Mouse (Mus musculus) hindbrain, embryonic 10.5 days (tissue): Measurements from ENCODE around the gene R3hdm2. TPM values are rescaled to one million over a fixed set of nuclear protein-coding genes. Genes with fewer than 3 reads are reported as not detected.

Experiments used
- DNase-seq: peaks from one replicate; pipeline ENCODE4 v3.0.0-alpha.2; 2017; ENCODE audit warnings: low spot score
- H3K27ac ChIP-seq: fragments of 300-500 bp; sonication (generic); 2 replicates; pipeline ENCODE4 v1.5.1; 2016; ENCODE audit warnings: mild to moderate bottlenecking, moderate library complexity
- H3K27me3 ChIP-seq: fragments of 300-500 bp; sonication (generic); 2 replicates; pipeline ENCODE4 v1.6.1; 2016; ENCODE audit warnings: mild to moderate bottlenecking; ENCODE audit not compliant: poor library complexity, insufficient read depth, severe bottlenecking
- H3K36me3 ChIP-seq: fragments of 300-500 bp; sonication (generic); 2 replicates; pipeline ENCODE4 v1.6.1; 2016; ENCODE audit warnings: mild to moderate bottlenecking, moderate library complexity
- H3K4me1 ChIP-seq: fragments of 300-500 bp; sonication (generic); replicated peaks from 2 replicates; pipeline ENCODE4 v1.6.1; 2016; ENCODE audit warnings: mild to moderate bottlenecking
- H3K4me3 ChIP-seq: fragments of 300-500 bp; sonication (generic); 2 replicates; pipeline ENCODE4 v1.5.1; 2016; ENCODE audit warnings: mild to moderate bottlenecking, moderate library complexity
- H3K9me3 ChIP-seq: fragments of 300-500 bp; sonication (generic); 2 replicates; pipeline ENCODE4 v1.6.1; 2016; ENCODE audit warnings: mild to moderate bottlenecking, moderate library complexity
- WGBS: fragments of 180-500 bp; shearing (Covaris S2); methylation state at CpG from one replicate; pipeline ENCODE4 v1.1.7; 2016; 5-methylcytosine and 5-hydroxymethylcytosine counted together
- polyA plus RNA-seq: library from polyadenylated mRNA; unstranded; fragments of >200 nt; fragmentation: Nextera tagmentation; extraction: Ambion mirVana; gene quantifications from 2 replicates; pipeline ENCODE4 v1.2.1, GENCODE M21; 2016

Gene R3hdm2
- polyA plus RNA-seq, 1 experiment from 2014 or later = 35.5 TPM

DNA sequence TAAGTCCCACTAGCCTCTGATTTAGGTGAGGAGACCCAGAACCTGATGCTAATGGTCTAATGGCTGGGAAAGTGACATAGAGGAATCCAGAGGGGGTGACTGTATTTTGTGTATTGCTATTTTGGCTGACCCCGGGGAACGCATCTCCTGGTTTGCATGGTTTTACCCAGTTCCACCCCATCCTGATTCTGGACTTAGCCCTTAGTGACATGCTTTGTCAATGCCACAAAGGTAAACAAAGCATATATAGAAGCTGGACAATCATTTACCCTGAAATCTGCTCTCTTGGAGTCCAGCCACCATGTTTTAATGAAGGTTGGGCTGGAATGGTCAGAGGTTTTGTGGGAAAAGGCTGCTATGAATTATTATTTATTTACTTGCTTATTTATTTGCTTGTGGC is 11.9 kb upstream of the R3hdm2 start:
- Histone ChIP-seq H3K4me3 (no peak overlapping the region), H3K27me3 (no peaks in the 10 kb centered on the region), H3K36me3 (no peaks in the 10 kb centered on the region), H3K9me3 (no peaks in the 10 kb centered on the region), H3K4me1 (peaks cover 27% of the 10 kb centered on the region), H3K27ac (no peak overlapping the region)
- WGBS = 85% methylated on average over 2 of the region's 2 CpGs
- no peak for DNase-seq

DNA sequence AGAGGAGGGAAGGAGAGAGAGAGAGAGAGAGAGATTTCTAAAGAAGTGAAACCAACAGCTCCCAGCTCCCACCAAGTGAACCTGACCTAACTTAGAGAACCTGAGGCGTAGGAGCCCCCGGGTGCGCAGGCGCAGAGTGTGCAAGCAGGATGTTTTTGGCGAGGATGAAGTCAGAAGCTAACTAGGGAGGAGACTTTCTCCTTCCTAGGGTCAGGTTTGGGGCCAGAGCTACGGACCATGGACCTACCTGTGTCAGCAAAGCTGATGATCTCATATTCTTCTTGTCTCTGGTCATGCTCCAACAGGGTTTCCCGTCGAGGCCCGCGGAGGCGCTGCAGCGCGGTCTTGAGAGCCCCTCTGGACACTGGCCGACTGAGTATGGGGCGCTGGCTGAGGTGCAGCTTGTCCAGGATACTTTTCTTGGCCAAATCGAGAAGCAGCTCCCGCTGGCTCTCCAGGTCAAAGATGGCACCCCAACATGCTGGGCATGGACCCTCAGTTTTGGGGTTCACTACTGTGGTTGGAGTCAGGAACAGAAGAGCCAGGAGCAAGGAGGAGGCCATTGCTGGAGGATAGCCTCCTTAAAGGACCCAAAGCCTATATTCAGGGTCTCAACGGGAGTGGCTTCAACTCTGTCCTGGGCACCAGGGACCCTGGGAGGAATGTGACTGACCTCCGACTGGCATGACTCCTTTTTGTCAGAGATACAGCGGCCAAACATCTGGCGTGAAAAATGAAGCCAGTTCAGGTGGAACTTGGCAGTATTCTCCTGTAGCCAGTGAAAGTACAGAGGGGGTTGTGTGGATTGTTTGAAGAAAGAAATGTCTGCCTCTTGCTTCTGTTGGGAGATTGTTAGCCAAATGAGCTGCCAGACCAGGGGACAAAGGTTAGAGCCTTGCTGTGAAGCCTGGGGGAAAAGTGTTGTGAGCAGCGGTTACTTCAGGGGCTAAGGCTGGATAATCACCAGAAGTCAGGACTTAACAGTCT is 10.0 kb upstream of the R3hdm2 start, which contains the start of gene Inhbc:
Gene Inhbc (minus strand): TSS at position 598 of the 987 bp plus-strand sequence.
- Histone ChIP-seq H3K9me3 (no peaks in the 10 kb centered on the region), H3K4me1 (peaks cover 27% of the 10 kb centered on the region), H3K27me3 (no peaks in the 10 kb centered on the region), H3K36me3 (no peaks in the 10 kb centered on the region), H3K4me3 (no peak within 1 kb of the TSS), H3K27ac (no peak within 1 kb of the TSS)
- 73% methylated on average over 22 of the region's 22 CpGs for WGBS
- no peak for DNase-seq

DNA sequence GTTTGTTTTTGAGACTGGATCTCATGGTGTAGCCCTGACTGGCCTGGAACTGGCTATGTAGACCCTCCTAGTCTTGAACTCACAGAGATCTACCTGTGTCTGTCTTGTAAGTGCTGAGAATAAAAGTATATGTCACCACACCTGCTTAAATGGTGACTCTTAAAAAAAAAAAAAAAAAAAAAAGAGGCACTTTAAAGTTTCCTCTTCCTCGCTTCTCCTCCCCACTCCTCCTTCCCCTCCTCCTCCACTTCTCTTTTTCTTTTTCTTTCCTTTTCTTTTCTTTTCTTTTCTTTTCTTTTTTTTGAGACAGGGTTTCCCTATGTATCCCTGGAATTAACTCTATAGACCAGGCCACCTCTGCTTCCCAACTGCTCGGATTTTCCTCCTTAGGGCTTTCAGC is 9.1 kb upstream of the R3hdm2 start:
- H3K4me3 ChIP-seq = no peak overlapping the region
- no peak overlapping the region for H3K27ac ChIP-seq
- peaks cover 27% of the 10 kb centered on the region for H3K4me1 ChIP-seq
- DNase-seq = no peak
- H3K9me3 ChIP-seq = 0 out of 2 replicates have a peak, but pooled peaks cover 2% of the 10 kb centered on the region
- no peaks in the 10 kb centered on the region for H3K36me3 ChIP-seq
- no peaks in the 10 kb centered on the region for H3K27me3 ChIP-seq
- 64% methylated on average over 2 of the region's 2 CpGs for WGBS

DNA sequence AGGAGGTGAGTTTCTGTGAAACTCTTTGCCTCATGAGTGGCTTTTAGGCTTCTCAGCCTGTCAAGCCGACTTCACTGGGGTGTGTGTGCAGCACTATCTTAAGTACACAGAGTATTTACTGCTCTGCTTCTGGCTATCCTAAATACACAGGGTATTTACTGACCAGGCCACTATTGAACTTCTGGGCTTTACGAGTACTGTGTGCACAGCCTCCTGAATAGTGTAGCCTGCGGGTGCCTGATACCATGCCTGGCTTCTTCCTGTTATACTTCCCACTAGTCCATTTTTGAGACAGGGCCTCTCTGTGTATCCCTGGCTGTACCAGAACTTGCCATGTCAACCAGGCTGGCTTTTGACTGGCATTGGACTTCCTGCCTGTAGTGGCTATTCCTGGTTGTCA is 2.4 kb upstream of the R3hdm2 start:
- Histone ChIP-seq H3K27ac (no peak overlapping the region), H3K4me1 (peaks cover 18% of the 10 kb centered on the region), H3K36me3 (no peaks in the 10 kb centered on the region), H3K4me3 (no peak overlapping the region), H3K27me3 (no peaks in the 10 kb centered on the region), H3K9me3 (0 out of 2 replicates have a peak, but pooled peaks cover 4% of the 10 kb centered on the region)
- no peak for DNase-seq
- WGBS = 81% methylated on average over 3 of the region's 3 CpGs

DNA sequence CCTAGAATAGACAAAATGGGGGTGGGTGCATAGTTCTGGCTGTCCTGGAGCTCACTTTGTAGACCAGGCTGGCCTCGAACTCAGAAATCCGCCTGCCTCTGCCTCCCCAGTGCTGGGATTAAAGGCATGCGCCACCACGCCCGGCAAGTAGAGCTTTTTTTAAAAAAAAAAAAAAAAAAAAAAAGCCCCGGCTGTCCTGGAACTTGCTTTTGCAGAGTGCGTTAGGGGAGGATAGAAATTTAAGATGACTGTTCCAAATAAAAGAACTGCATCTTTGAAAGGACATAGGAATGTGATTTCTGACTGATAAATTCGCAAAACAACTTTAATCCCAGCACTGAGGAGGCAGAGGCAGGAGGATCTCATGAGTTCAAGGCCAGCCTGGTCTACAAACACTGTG is 473 bp upstream of the R3hdm2 start:
- 90% methylated on average over 8 of the region's 8 CpGs for WGBS
- Histone ChIP-seq H3K27ac (peak overlapping the region; percentile 95), H3K4me1 (peaks cover 18% of the 10 kb centered on the region), H3K27me3 (no peaks in the 10 kb centered on the region), H3K36me3 (no peaks in the 10 kb centered on the region), H3K9me3 (0 out of 2 replicates have a peak, but pooled peaks cover 4% of the 10 kb centered on the region), H3K4me3 (peak overlapping the region; percentile 67)
- no peak for DNase-seq

DNA sequence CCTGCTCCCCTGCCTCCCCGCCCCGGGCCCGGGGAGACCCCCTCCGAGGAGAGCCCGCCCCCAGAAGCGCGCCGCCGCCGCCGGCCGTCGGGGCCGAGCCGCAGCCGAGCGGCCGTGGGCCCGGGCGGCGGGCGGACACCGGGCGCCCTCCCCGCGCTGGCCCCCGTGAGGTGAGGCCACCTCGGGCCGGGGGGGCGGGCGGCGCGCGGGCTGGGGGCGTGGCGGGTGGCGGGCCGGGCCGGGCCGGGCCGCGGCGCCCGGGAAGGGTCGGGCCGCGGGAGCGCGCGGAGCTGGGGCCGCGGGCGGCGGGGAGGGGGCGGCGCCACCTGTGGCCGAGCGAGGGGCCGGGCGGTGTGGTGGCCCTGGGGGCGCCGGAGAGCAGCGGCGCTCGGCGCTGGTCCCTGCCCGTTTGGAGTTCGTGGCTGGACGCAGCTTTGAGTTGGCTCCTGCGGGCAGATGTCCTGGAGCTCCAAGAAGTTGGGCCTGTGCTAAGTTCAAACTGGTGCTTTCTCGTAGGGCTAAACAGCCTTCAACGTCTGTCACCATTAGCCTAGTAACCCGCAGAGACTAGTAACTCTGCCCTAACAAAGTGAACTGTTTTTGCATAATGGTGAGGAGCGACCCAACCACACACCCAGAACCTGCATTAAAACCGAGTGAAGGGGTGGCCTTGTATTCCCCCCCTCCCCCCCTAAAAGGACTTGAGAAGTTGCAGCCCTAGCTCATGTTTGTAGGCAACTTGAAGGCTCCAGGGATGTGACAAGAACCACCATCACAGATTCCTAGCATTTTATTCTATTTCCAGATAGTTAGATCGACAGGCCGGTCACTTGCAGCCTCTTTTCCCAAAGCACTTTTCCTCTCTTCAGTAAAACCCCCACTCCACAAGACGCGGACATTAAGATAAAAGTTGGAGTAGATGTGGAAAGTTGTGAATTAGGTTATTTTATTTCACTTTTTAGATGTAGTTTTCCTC is 928 bp downstream of the R3hdm2 start:
- peak overlapping the region; percentile 67 for H3K4me3 ChIP-seq
- WGBS = under 1% methylated on average over 76 of the region's 79 CpGs
- H3K36me3 ChIP-seq = no peaks in the 10 kb centered on the region
- H3K9me3 ChIP-seq = 0 out of 2 replicates have a peak, but pooled peaks cover 2% of the 10 kb centered on the region
- peaks cover 18% of the 10 kb centered on the region for H3K4me1 ChIP-seq
- peak; percentile 75 for DNase-seq
- H3K27ac ChIP-seq = peak overlapping the region; percentile 95
- no peaks in the 10 kb centered on the region for H3K27me3 ChIP-seq

DNA sequence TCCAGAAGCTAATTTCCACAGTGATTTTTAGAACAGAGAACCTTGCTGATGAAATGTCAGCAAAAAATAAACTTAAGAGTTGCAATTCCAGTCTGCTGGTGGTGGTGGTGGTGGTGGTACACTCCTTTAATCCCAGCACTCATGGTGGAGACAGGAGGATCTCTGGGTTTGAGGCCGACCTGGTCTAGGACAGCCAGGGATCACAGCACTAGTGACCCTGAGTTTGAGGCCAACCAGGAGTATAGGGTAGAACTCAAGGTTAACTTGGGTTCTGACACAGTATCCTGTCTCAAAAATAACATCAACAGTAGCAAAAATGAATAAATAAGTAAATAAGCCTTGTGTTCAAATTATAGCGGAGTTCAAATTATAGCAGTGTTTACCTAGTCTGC is 1.6 kb downstream of the R3hdm2 start:
- 67% methylated on average over 2 of the region's 2 CpGs for WGBS
- H3K36me3 ChIP-seq = no peaks in the 10 kb centered on the region
- no peak for DNase-seq

DNA sequence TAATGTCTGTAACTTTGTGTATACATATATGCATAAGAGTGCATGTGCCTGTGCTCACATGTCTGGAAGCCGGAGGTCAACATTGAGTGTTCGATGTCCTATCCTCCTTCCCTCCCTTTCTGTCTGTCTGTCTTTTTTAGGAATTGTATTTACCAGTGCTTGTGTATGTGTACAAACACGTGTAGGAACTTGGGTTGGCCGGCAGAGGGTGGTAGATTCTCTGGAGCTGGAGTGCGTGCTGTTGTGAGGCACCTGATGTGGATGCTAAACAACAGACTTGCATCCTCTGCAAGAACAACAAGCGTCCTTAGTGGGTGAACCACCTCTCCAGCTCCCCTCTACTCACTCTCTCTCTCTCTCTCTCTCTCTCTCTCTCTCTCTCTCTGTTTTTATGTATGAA is 11.6 kb downstream of the R3hdm2 start:
- no peak for DNase-seq
- Histone ChIP-seq H3K4me3 (no peak overlapping the region), H3K36me3 (peaks cover 50% of the 10 kb centered on the region), H3K4me1 (no peaks in the 10 kb centered on the region), H3K27me3 (no peaks in the 10 kb centered on the region), H3K9me3 (no peaks in the 10 kb centered on the region), H3K27ac (no peak overlapping the region)
- 79% methylated on average over 6 of the region's 6 CpGs for WGBS

More for the DNA sequence above, 1.6 kb downstream of the R3hdm2 start:
- H3K27ac ChIP-seq = peak overlapping the region; percentile 95
- H3K4me1 ChIP-seq = peaks cover 18% of the 10 kb centered on the region
- no peaks in the 10 kb centered on the region for H3K27me3 ChIP-seq
- no peaks in the 10 kb centered on the region for H3K9me3 ChIP-seq
- peak overlapping the region; percentile 67 for H3K4me3 ChIP-seq

DNA sequence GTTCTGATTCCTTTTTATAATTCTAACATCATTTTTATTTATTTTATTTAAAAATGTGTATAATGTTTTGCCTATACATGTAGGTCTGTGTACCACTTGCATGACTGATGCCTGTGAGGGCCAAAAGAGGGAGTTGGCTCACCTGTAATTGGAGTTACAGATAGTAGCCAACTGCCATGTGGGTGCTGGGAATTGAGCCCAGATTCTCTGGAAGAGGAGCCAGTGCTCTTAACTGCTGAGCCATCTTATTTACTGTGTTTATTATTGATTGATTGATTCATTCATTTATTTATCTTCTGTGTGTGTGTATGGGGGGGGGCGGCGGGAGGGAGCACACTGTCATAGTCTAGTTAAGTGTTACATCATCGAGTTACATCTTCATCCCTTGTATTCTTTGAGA is 24.6 kb downstream of the R3hdm2 start:
- WGBS = 92% methylated on average over 3 of the region's 3 CpGs
- Histone ChIP-seq H3K27ac (no peak overlapping the region), H3K4me1 (no peaks in the 10 kb centered on the region), H3K36me3 (peaks cover 32% of the 10 kb centered on the region), H3K9me3 (no peaks in the 10 kb centered on the region), H3K4me3 (no peak overlapping the region), H3K27me3 (no peaks in the 10 kb centered on the region)
- DNase-seq = no peak

DNA sequence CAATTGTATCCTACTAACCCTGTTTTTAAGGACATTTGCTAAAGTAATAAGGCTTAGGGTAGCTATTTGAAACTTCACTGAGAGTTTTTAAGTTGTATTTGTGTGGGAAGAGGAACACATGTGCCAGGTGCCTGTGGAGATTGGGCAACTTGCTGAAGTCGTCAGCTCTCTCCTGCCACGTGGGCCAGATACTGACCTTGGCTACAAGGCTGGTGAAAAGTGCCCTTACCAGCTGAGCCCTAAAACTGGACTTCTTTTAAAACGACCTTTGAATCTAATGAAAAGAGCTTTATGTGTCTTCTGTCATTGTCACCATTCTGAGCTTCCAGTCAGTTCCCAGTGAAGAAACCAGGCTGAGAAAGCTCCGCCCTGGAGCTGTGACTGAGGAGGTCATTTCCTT is 27.3 kb downstream of the R3hdm2 start:
- 0 out of 2 replicates have a peak, but pooled peaks cover 5% of the 10 kb centered on the region for H3K36me3 ChIP-seq
- H3K4me3 ChIP-seq = no peak overlapping the region
- no peaks in the 10 kb centered on the region for H3K9me3 ChIP-seq
- H3K27me3 ChIP-seq = no peaks in the 10 kb centered on the region
- no peak overlapping the region for H3K27ac ChIP-seq
- 69% methylated on average over 4 of the region's 4 CpGs for WGBS
- peaks cover 8% of the 10 kb centered on the region for H3K4me1 ChIP-seq
- DNase-seq = no peak

DNA sequence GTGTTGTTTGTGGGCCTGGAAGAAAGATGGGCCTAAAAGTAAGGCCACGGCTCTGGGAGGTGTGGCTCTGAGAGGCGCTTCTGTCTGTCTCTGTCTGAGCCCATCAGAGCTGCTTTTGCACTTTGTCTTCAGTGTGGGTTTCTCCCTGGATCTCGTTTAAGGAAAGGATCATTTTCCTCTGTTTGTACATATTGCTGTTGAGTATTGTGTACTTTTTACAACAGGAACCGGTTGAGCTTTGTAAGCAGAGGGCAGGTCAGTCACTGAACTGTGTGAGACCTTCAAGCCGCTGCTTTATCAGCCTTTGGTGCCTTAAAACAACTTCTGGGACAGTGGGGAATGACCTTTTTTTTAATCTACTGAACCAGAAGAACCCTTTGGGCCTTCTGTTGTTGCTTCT is 32.0 kb downstream of the R3hdm2 start:
- Histone ChIP-seq H3K4me3 (no peak overlapping the region), H3K27ac (peak overlapping the region; percentile 0; the same call in 1 of the 2 replicates), H3K9me3 (no peaks in the 10 kb centered on the region), H3K27me3 (no peaks in the 10 kb centered on the region), H3K36me3 (peaks cover 5% of the 10 kb centered on the region; the same call in 1 of the 2 replicates), H3K4me1 (peaks cover 12% of the 10 kb centered on the region)
- DNase-seq = no peak
- WGBS = 28% methylated on average over 5 of the region's 5 CpGs

DNA sequence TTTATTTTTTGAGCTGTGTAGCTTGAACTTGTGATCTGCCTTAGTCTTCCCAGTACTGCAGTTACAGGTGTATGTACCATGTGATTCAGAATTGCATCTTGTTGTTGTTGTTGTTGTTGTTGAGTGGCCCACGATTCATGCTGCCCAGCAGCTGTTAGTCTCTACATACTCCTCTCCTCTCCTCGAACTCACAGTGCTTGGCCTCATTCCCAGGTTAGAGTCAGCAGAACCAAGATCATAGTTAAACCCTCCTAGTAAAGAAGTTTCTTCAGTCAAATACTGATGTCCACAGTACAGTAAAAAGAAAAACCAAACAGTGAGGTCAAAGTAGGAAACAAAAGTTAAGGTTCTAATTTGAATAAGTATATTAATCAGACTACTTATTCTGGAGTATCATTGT is 32.6 kb downstream of the R3hdm2 start:
- no peak for DNase-seq
- H3K27me3 ChIP-seq = no peaks in the 10 kb centered on the region
- H3K9me3 ChIP-seq = no peaks in the 10 kb centered on the region
- H3K27ac ChIP-seq = no peak overlapping the region
- WGBS = 85% methylated on average over 2 of the region's 2 CpGs
- H3K4me1 ChIP-seq = peaks cover 12% of the 10 kb centered on the region
- H3K4me3 ChIP-seq = no peak overlapping the region
- H3K36me3 ChIP-seq = peaks cover 5% of the 10 kb centered on the region; the same call in 1 of the 2 replicates
